Mouse (Mus musculus): ENCODE data around the gene Sema3c. TPM values are rescaled to one million over a fixed set of nuclear protein-coding genes. Genes with fewer than 3 reads are reported as not detected.
"Not testable (repeated sequence)": the region's sequence is repeated elsewhere in the genome, so short reads cannot be mapped to it uniquely, and the experiment has no call there.

Sema3c gene
- polyA plus RNA-seq (2012; rRNA removed), result 23.5 and 25.5 TPM in 2 replicates

DNA sequence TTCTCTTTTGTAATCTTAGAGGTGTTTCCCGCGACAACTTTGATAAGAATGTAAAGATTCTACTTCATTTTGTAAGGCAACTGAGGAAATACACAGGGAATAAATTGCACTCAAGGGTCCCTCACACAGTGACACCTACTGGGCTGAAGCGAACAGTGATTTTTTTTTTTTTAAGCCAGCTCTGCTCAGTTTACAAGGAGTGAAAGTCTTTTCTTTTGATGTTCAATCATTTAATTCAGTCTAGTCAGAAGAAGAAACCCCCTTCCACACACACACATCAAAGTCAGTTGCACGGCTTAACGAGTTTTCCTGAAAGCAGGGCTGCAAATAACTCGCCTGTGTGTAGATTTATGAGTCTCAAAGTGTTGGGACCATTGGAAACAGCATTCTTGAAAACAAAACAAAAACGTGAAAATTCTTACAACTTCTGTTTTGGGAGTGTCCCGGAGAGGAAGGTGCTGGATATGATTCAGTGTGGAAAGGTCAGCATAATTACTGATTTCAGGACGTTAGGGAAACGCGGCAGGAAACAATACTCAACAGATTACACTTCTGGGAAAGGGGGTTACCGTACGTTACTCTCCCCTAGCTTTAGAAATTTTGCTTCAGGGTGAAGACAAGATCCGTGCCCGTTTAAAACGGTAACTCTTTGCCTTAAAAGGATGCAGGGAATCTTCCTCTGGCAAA lies at the start of gene Sema3c:
Gene Sema3c (plus strand): TSS at position 588 of the 687 bp plus-strand sequence.
- peak in 1 of 2 experiments; percentile 35 for DNase-seq (ENCODE audit: extremely low spot score in 1 of 2, low spot score in 1 of 2)

DNA sequence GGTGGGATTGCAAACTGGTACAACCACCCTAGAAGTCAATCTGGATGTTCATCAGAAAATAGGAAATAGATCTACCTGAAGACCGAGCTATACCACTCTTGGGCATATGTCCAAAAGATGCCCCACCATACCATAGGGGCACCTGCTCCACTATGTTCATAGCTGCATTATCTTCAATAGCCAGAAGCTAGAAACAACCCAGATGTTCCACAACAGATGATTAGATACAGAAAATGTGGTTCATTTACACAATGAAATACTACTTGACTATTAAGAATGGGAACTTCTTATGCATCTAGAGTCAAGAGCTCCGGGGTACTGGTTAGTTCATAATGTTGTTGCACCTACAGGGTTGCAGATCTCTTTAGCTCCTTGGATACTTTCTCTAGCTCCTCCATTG lies 42.9 kb upstream of the Sema3c start:
- not testable (repeated sequence) for DNase-seq (ENCODE audit: extremely low spot score in 1 of 2, low spot score in 1 of 2)

DNA sequence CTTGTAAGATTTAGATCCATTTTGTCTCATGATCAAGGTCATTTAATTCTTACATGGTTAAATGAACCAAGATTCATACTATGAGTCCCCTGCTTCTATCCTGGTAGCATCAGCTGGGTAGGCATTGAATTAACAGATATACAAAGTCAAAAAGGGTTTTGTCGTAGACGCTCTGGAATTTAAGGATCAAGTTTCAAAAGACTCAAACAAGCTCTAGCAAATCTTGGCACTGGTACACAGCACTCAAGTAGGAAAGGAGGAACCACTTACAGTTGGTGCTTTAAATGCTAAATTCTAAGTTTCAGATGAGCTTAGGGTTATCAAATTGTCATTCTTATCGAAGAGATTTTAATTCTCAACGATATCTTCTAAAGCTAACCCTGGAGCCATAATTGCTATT lies 30.9 kb upstream of the Sema3c start:
- DNase-seq (ENCODE audit: extremely low spot score in 1 of 2, low spot score in 1 of 2), result no peak

DNA sequence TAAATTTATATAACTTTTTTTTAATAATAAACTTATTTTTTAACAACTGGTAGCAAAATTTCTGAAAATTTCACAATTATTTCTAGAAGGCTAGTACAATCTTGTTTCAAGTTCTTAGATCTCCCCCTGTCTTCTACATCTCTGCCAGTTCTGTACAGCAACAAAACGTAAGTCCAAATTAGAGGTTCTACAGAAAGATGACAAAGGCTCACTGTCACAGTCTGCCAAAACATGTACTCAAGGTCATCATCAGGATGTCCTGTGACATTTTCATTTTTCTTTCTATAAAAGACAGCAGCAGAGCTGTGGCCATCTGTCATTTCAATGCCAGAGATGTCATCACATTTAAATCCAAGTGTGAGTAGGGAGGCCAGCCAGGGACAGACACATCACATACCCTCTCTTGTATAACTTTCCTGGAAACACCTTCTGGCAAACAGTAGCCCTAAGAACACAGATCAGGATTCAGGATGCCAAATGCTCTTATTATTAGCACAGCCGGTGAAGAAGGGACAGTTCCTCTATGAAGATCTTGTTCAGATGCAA lies 29.1 kb upstream of the Sema3c start:
- DNase-seq (ENCODE audit: extremely low spot score in 1 of 2, low spot score in 1 of 2), result no peak

DNA sequence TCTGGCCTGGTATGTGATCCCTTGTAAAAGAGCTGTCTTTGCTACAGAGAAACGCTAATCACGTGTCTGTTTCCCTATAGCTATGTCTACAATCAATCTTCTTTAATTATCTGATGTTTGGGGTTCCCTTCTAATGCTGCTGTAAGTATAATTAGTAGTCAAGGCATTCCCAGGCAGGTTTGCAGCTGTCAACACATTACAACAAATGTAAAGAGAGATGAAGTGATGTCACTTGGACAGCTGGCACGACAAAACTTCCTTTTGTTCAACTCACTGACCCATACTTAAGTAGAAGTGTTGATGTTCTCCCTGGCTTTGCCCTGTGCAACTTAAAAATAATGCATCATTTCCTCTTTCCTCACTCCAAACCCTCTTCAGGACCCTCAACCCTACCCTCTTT lies 22.4 kb upstream of the Sema3c start:
- DNase-seq (ENCODE audit: extremely low spot score in 1 of 2, low spot score in 1 of 2), result no peak

DNA sequence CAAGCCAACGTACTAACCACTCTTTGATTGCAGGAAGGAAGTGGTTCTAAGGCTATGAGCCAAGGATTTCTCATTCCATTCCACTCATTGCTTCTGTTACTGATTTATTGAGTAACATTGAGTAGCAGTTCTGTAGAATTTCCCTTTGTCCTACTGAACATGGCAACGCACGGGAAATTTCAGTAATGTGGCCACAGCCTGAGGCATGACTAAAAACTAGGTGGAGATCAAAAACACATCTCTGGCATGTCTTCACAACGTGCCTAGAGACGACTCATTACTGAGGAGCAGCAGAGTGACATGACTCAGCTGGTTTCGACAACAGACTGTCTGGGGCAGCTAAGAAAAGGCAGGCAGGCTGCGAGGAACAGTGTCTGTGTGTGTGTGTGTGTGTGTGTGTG lies 18.0 kb upstream of the Sema3c start:
- no peak for DNase-seq (ENCODE audit: extremely low spot score in 1 of 2, low spot score in 1 of 2)

DNA sequence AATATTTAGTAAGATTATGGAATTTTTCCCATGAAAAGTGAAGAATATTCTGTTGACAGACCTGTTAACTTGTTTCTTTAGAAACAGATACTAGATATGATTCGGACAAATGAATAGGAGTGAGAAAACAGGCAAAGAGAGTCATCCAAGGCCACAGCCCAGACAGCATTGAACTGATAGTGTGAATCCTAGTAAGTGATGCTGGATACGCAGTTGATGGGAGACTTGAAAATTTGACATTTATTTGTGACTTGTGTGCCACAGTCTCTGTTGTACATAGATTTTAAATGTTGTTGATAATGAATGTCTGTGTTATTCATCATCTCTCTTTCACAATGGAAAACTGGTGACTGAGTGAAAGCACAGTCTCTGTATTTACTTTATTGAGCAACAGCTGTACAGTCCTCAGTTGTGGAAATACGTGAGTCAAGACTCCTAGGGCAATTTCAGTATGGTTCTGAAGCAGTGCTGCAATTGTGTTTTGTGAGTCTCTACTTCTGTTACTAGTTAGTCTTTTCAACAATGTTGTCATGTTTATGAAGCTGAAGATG lies 17.3 kb upstream of the Sema3c start:
- no peak for DNase-seq (ENCODE audit: extremely low spot score in 1 of 2, low spot score in 1 of 2)

DNA sequence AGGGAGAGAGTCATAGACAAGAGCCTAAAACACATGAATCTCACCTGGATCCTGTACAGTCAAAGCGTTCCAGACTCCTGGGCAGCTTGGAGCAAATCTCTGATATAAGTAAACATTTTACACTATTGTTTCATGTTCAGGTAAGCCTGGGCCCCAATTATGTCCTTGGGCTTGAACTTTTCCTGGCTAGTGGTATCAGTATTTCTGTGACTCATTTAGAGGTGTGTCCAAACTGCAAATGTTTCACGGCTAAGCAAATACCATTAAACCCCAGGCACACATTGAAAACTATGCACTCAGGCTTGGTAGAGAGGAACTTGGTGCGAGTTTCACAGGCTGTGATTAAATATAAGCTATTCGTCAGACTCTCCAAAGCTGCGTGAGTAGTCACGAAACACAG lies 2.5 kb upstream of the Sema3c start:
- no peak for DNase-seq (ENCODE audit: extremely low spot score in 1 of 2, low spot score in 1 of 2)

DNA sequence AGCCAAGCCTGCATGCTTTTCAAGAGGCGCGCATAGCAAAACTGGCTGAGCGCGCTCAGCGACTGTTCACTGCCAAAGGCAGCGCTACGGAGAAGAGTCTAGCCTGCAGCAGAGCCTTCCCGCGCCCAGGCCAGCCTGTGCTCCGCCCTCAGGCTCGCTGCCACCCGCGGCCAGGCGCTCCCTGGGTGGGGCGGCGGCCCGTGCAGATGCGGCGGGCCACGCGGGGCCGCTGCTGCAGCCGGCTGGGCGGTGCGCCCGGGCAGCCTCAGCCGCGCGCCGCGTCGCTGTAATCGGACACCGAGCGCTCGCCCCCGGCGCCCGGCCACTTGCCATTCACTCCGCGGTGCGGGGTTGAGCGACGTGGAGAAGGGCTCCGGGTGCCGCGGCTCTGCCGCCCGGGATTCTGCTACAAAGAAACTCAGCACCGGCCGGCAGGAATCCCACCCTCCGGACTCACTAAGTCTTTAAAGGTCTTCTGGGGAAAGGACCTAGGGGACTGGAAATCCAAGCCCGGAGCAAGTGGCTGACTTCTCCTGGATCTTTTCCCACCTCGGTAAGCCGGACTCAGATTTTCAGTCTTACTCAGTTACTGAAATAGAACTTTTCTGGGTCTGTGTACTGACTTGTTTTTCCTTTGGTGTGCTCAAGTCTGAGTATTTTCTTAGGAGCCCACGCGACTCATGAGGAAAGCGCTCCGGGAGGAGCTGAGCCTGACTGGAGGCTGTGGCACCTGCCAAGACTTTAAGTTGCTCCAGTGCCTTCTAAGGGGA lies 517 bp downstream of the Sema3c start:
- DNase-seq (ENCODE audit: extremely low spot score in 1 of 2, low spot score in 1 of 2), result peak in 1 of 2 experiments; percentile 42

DNA sequence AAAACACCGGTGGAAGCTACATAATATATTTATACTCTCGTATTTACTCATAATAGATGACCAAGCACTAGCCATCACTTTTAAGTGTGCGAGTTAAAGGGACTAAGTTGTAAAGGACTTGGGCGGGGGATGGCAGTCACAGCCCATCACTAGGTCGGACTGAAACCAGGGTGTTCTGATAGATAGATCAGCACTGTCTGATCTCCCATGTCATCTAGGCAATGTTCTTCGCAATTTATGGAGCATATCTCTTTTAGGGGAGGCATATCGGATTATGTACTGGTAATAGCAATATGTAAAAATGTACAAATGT lies 1.1 kb downstream of the Sema3c start:
- no peak for DNase-seq (ENCODE audit: extremely low spot score in 1 of 2, low spot score in 1 of 2)

DNA sequence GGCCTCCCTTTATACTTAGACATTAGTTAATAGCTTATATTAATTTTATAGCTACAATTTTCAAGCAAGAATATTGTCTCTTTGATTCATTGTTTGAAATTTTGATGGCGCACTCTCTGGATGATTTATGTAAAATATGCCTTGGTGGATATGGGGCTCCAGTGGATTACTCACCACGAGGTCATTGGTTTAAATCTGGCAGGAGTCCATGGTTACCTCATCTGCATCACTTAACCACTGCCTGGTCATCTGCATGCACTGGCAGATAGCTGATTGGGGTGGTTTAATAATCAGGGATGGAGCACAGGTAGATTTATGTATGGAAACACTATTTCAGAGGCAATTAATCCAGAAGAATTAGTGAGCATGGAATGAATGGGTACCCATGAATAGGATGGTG lies 2.0 kb downstream of the Sema3c start:
- DNase-seq (ENCODE audit: extremely low spot score in 1 of 2, low spot score in 1 of 2), result no peak

DNA sequence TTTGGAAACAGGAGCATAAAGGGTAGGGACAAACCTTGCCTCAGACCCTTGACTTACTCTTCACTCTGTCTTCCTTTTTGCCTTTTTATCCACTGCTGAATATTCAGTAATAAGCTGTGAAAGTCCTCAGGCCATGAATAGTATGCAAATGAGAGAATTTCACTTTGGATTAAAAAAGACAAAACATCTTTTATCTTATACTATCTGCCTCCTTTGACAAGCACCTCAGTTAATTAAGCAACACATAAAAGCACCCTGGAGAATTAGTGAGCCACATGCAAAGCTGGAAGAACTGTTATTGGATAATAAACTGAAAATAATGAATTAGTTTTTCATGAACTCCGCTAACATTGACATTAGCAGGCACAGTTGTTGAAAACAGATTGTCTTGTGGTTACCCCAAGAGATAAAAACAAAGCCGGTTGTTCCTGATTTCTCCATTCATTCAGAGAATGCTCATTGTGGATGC lies 8.0 kb downstream of the Sema3c start:
- DNase-seq (ENCODE audit: extremely low spot score in 1 of 2, low spot score in 1 of 2), result no peak

DNA sequence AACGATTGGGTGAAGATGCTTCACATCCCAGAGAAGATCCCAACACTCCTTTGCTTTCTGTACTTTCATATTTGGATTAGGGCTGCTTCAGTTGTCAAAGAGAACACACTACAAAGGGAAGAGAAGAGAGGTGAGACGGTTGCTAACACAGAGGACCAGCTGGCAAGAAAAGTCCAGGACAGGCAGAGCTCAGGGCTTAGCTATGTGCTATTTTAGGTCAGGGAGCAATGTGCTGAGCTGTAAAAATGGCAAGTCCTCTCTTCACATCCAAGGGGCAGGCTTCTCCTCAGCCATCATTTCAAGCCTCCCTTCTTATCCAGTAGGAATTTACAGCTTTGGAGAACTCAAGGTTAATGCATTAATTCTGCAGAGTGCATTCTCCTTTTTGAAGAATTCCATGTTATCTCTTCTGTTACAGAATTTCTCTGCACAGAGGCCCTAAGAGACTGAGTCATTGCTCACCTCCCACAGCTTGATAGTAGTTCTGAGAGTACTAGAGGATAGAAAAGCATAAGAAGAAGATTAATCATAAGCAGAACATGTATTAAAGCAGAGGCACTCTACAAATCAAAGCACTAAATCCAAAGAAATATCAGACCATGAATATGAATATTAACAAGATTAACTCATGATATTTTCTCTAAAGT lies 10.3 kb downstream of the Sema3c start:
- DNase-seq (ENCODE audit: extremely low spot score in 1 of 2, low spot score in 1 of 2), result peak in 1 of 2 experiments; percentile 52

DNA sequence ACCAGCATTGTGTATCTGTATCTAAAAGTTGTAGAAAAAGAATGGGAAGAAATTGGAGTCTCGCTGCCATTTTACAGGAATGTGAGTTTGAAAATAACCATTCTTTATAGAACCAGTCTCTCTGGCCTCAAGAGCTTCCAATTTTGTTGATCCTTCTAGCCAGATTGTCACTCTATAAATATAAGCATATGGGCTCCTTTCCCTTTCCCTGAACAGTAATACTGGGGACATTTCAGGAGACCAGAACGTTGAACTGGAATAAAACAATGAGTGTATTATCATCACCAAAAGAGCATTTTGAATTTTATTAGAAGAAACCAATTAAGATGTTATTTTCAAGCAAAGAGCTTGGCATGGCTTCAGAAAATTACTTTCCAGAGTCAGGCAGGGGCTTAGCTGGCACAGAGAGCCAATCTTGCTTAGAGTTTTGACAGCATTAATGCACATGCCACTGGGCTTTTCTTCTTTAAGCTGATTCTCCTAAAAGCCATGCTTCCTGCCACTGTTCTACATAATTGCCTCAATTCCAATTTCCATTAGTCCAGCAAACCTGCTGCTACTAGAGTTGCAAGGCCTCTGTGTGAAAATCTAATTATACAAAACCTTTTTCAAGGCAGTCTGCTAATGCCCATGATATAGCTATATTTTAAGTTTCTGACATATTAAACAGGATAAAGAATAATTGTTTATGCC lies 12.6 kb downstream of the Sema3c start:
- no peak for DNase-seq (ENCODE audit: extremely low spot score in 1 of 2, low spot score in 1 of 2)

DNA sequence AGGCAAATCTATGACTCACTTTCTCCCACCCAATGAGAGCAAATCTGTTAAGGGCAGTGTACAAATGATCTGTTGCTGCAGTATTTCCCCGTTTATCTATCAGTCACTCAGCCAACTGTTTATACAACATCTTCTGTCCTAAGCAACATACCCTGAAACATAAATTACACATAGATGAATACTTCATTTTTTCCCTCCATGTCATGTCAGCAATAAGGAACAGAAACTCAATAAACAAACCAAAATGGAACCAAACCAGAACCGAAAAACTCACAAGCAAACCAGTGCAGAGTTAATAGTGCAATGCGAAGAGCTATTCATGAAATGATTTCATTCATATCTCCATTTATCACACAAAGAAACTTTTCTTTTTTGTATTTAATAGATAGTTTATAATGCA lies 17.8 kb downstream of the Sema3c start:
- DNase-seq (ENCODE audit: extremely low spot score in 1 of 2, low spot score in 1 of 2), result no peak

DNA sequence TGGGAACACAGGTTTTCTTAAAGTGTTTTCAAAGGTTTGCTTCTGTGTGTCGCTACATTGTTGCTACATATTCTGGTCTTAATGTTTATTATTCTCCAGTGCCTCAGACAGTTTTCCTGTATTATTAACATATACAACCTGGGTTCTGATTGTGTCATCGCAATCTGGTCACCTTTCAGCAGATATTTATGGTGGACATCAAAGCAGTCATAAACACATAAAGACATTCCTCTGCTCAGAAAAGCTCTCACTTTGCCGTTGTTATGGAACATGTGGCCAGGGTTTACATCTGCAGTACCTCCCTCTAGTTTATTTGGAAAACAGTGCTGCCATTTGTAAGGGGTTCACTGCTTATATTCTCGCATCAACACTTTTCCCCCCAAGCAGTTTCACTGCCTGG lies 27.6 kb downstream of the Sema3c start:
- DNase-seq (ENCODE audit: extremely low spot score in 1 of 2, low spot score in 1 of 2), result no peak

DNA sequence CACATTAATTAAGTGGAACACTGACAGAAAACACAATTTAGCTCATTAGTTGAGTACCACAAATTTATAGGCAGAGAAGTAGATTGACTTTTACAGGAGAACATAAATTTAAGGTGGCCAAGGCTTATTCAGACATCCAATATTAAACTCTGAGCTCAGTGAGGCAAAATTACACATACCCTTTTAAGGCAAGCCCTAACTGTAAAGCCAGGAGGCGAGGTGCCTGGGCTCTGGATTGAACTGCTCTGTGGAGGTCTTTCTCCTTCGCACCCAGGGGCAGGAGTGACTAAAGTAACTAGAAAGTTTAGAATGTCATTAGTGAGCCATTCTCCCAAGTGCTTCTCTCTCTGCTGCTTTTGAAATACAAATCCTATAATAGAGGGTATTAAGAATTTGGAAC lies 46.5 kb downstream of the Sema3c start:
- no peak for DNase-seq (ENCODE audit: extremely low spot score in 1 of 2, low spot score in 1 of 2)

DNA sequence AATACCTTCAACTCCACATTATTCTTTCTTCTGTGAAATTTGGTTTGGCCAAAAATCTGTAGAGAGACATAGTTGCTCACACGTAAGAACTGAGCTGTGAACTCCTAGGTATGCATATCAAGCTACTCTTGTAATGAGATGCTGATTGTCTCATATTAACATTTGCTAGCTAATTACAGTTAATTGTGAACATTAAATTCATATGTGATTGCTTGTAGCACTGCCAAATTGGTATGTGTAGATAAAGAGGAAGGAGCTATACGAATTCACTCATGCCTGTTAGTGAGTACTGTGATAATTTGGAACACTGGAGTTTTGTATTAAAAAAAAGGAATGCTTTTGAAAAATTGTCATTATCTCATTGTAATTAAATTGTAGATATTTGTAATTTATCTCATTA lies 48.5 kb downstream of the Sema3c start:
- DNase-seq (ENCODE audit: extremely low spot score in 1 of 2, low spot score in 1 of 2), result no peak

DNA sequence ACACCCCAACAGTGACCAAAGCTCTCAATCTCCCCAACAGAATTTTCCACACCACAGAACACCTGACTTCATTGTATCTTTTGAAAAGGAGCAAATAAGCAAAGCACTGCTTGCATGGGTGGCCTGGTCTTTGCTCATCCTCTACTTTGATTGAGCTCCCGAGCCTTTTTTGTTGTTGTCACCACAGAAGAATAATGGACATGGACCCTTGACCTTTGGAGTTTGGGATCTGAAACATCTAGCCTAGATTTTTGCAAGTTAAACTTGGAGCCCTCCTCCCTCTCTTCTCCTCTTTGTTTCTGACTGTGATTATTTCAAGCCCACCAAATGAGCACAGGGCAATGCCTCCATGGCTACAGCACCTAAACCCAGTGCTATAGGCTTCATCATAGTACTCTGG lies 54.5 kb downstream of the Sema3c start:
- DNase-seq (ENCODE audit: extremely low spot score in 1 of 2, low spot score in 1 of 2), result no peak

DNA sequence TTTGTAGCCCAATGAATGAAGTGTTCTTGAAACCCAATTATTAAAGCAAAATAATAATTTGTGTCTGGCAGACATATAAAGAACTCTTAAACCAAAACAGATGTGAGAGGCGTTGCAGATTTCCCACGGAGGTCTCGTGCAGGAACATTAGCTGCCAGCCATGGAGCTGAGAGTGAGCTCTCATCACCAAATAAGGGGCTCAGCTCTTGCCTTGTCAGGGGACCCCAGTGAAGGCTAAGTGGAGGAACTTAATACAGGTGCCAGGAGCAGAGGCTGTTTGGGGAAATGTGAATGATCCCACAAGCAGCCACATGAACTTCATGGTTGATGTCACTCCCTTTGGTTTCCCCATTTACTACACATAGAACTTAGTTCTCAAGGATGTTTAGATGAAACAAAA lies 55.5 kb downstream of the Sema3c start:
- no peak for DNase-seq (ENCODE audit: extremely low spot score in 1 of 2, low spot score in 1 of 2)

DNA sequence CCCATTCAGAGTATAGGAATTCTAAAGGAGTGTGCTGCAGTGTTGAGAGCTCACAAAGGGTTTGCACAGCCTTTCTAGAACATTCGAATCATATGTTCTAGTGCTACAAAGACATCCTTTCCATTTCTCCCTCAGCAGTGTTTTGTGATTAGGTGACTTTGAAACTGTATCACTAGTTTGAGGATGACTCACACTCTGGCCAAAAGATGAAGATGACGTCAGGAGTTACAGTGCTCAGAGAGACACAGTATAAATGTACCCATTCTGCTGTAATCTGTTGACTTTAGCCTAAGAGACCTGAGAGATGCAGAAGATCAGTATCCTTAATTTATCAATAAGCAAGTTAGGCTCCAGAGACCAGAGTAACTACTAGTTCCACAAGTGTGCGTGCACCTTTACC lies 65.4 kb downstream of the Sema3c start:
- DNase-seq (ENCODE audit: extremely low spot score in 1 of 2, low spot score in 1 of 2), result no peak
